ENCODE assay signal across 21 mouse cellular contexts in the genomic region with DNA sequence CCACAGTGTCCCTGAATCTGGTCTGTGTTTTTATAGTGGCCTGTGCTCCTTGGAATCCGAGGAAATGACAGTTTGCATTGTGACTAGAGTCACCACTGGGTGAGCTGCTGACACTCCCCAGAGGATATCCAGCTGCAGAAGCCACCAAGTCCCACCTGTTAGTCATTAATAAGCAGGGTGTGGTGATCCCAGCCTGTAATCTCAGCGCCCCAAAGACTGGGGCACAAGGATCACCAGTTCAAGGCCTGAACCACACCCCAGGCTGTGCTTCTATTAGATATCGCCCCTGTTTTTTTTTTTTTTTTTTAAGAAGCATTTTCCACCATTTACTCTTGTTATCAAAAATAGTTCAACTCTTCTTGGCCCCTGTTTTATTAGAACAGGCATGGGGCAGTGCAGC. TPM values are rescaled to one million over a fixed set of nuclear protein-coding genes. Genes with fewer than 3 reads are reported as not detected.
DNase-seq lines count a peak whose midpoint lies in the region; ATAC-seq and TF ChIP-seq lines count a peak whose summit lies in the region.
"Had no signal": no experiment of that assay in that cellular context is flagged by ENCODE, and none has a peak within 500 bp of the region (broad histone marks: within the 10 kb centered on the region; RNA-seq: fewer than 3 reads in every experiment).

No protein-coding gene starts in this region.

- no peaks in the 10 kb centered on the region for H3K9me3 ChIP-seq in E14TG2a.4 (ENCODE audit: low read length)
- H3K9me3 ChIP-seq in intestine, embryonic 16.5 days (ENCODE audit: control insufficient read depth, low read length): no peaks in the 10 kb centered on the region
- no peaks in the 10 kb centered on the region for H3K9me3 ChIP-seq in hindbrain, embryonic 10.5 days
- no peaks in the 10 kb centered on the region for H3K9me3 ChIP-seq in forebrain, embryonic 14.5 days (replicated peaks; ENCODE audit: control insufficient read depth, low read length)
- H3K9me3 ChIP-seq: embryonic facial prominence, embryonic 12.5 days; forebrain, embryonic 13.5 days; lung, embryonic 15.5 days; neural tube, embryonic 13.5 days had no signal

- H3K4me1 ChIP-seq in E14TG2a.4 (replicated peaks; ENCODE audit: low read depth, low read length): peaks cover 56% of the 10 kb centered on the region
- 0 out of 2 replicates have a peak, but pooled peaks cover 2% of the 10 kb centered on the region for H3K4me1 ChIP-seq in intestine, embryonic 16.5 days (ENCODE audit: control insufficient read depth, insufficient read depth, low read length)
- peaks cover 40% of the 10 kb centered on the region for H3K4me1 ChIP-seq in hindbrain, embryonic 10.5 days (replicated peaks)
- peaks cover 13% of the 10 kb centered on the region for H3K4me1 ChIP-seq in forebrain, embryonic 14.5 days (ENCODE audit: control insufficient read depth, insufficient read depth, low read length)

- no peak overlapping the region for H3K9ac ChIP-seq in intestine, embryonic 16.5 days (ENCODE audit: low read depth, low read length)
- H3K9ac ChIP-seq in forebrain, embryonic 14.5 days (ENCODE audit: low read length): no peak overlapping the region
- H3K9ac ChIP-seq: embryonic facial prominence, embryonic 12.5 days; forebrain, embryonic 13.5 days; lung, embryonic 15.5 days; neural tube, embryonic 13.5 days had no signal

- ATAC-seq in intestine, embryonic 16.5 days: peak; percentile 79
- peak; percentile 93 for ATAC-seq in megakaryocyte progenitor cell, adult 5-6 weeks (replicated peaks; ENCODE audit: poor library complexity)
- ATAC-seq in forebrain, embryonic 14.5 days: no peak
- ATAC-seq: forebrain, embryonic 13.5 days had no signal

- no peak for TF ChIP-seq CTCF in E14TG2a.4 (conservative IDR thresholded peaks at IDR 0.05; ENCODE audit: low read length)

- peak; percentile 54 for DNase-seq in MEL-GATA-1-ER (ENCODE audit: extremely low read depth, low read depth)
- no peak for DNase-seq in Muller cell, postnatal 12 days (ENCODE audit: inconsistent ontology term)
- no peak for DNase-seq in hindbrain, embryonic 10.5 days (ENCODE audit: low spot score)
- no peak for DNase-seq in forebrain, embryonic 14.5 days (ENCODE audit: low spot score)
- no peak for DNase-seq in right cerebral cortex, postnatal 10 days (ENCODE audit: low spot score in 2 of 2)
- DNase-seq: adrenal gland, postnatal 25 days; cerebellum, adult 18-20 months; gastrocnemius, postnatal 10 days; heart, postnatal 4 days; kidney, adult 11 months; kidney, postnatal 4 days; layer of hippocampus, postnatal 36 days; left cerebral cortex, postnatal 4 days had no signal

- H3K4me3 ChIP-seq in E14TG2a.4 (replicated peaks; ENCODE audit: low read length): peak overlapping the region; percentile 17; the same call in 1 of the 2 replicates
- H3K4me3 ChIP-seq in intestine, embryonic 16.5 days (ENCODE audit: low read length): no peak overlapping the region
- no peak overlapping the region for H3K4me3 ChIP-seq in hindbrain, embryonic 10.5 days
- no peak overlapping the region for H3K4me3 ChIP-seq in forebrain, embryonic 14.5 days (ENCODE audit: low read depth, low read length)
- H3K4me3 ChIP-seq: embryonic facial prominence, embryonic 12.5 days; forebrain, embryonic 13.5 days; lung, embryonic 15.5 days; megakaryocyte, embryonic 14.5 days; neural tube, embryonic 13.5 days had no signal

- WGBS in intestine, embryonic 16.5 days: 47% methylated on average over 3 of the region's 3 CpGs
- WGBS in hindbrain, embryonic 10.5 days: 68% methylated on average over 3 of the region's 3 CpGs
- 79% methylated on average over 3 of the region's 3 CpGs for WGBS in forebrain, embryonic 14.5 days

- H3K27ac ChIP-seq in intestine, embryonic 16.5 days (ENCODE audit: low read length): no peak overlapping the region
- no peak overlapping the region for H3K27ac ChIP-seq in hindbrain, embryonic 10.5 days
- no peak overlapping the region for H3K27ac ChIP-seq in forebrain, embryonic 14.5 days (ENCODE audit: low read depth, low read length)
- H3K27ac ChIP-seq: embryonic facial prominence, embryonic 12.5 days; forebrain, embryonic 13.5 days; lung, embryonic 15.5 days; neural tube, embryonic 13.5 days had no signal

- peaks cover 9% of the 10 kb centered on the region for H3K27me3 ChIP-seq in E14TG2a.4 (ENCODE audit: insufficient read depth, low read length)
- H3K27me3 ChIP-seq in intestine, embryonic 16.5 days (replicated peaks; ENCODE audit: control insufficient read depth, insufficient read depth, low read length): no peaks in the 10 kb centered on the region
- peaks cover 2% of the 10 kb centered on the region for H3K27me3 ChIP-seq in hindbrain, embryonic 10.5 days (ENCODE audit: insufficient read depth, poor library complexity, severe bottlenecking)
- H3K27me3 ChIP-seq in forebrain, embryonic 14.5 days (replicated peaks; ENCODE audit: control insufficient read depth, insufficient read depth, low read length): no peaks in the 10 kb centered on the region
- H3K27me3 ChIP-seq: embryonic facial prominence, embryonic 12.5 days; forebrain, embryonic 13.5 days; neural tube, embryonic 13.5 days had no signal

- no peak overlapping the region for H3K4me2 ChIP-seq in intestine, embryonic 16.5 days (ENCODE audit: low read depth, low read length)
- H3K4me2 ChIP-seq in forebrain, embryonic 14.5 days (ENCODE audit: low read length): no peak overlapping the region
- H3K4me2 ChIP-seq: embryonic facial prominence, embryonic 12.5 days; forebrain, embryonic 13.5 days; lung, embryonic 15.5 days had no signal

- no peaks in the 10 kb centered on the region for H3K36me3 ChIP-seq in E14TG2a.4 (ENCODE audit: insufficient read depth, low read length)
- no peaks in the 10 kb centered on the region for H3K36me3 ChIP-seq in intestine, embryonic 16.5 days (ENCODE audit: control insufficient read depth, insufficient read depth, low read length)
- H3K36me3 ChIP-seq in hindbrain, embryonic 10.5 days: no peaks in the 10 kb centered on the region
- H3K36me3 ChIP-seq in forebrain, embryonic 14.5 days (ENCODE audit: control insufficient read depth, insufficient read depth, low read length): no peaks in the 10 kb centered on the region
- H3K36me3 ChIP-seq: embryonic facial prominence, embryonic 12.5 days; lung, embryonic 15.5 days; neural tube, embryonic 13.5 days had no signal

RNA-seq across cellular contexts. Expression of a gene that starts 4.2 kb away (rescaled TPM):
- polyA plus RNA-seq in intestine, embryonic 16.5 days (2015; fragmentation: Nextera tagmentation; extraction: Ambion mirVana): 28.0 and 30.1 TPM in 2 replicates
- total RNA-seq in megakaryocyte progenitor cell, adult 5-6 weeks (2015): not detected in 2 replicates
- total RNA-seq in megakaryocyte progenitor cell, adult 5-6 weeks (2017): 0.10 TPM in 1 of 2 replicates, not detected in the other
- 24.8 and 28.0 TPM in 2 replicates for polyA plus RNA-seq in hindbrain, embryonic 10.5 days (2016; fragmentation: Nextera tagmentation; extraction: Ambion mirVana)
- 17.6 and 22.7 TPM in 2 replicates for polyA plus RNA-seq in forebrain, embryonic 14.5 days (2014; fragmentation: Nextera tagmentation; extraction: Ambion mirVana)

RNA-seq across cellular contexts. Expression of a gene that starts 36.4 kb away (rescaled TPM):
- 2.8 and 2.9 TPM in 2 replicates for polyA plus RNA-seq in intestine, embryonic 16.5 days (2015; fragmentation: Nextera tagmentation; extraction: Ambion mirVana)
- 0.59 and 0.76 TPM in 2 replicates for total RNA-seq in megakaryocyte progenitor cell, adult 5-6 weeks (2015)
- total RNA-seq in megakaryocyte progenitor cell, adult 5-6 weeks (2017): 0.92 and 0.95 TPM in 2 replicates
- polyA plus RNA-seq in hindbrain, embryonic 10.5 days (2016; fragmentation: Nextera tagmentation; extraction: Ambion mirVana): 24.0 and 27.1 TPM in 2 replicates
- polyA plus RNA-seq in forebrain, embryonic 14.5 days (2014; fragmentation: Nextera tagmentation; extraction: Ambion mirVana): 32.7 and 33.5 TPM in 2 replicates

RNA-seq across cellular contexts. Expression of a gene that starts 44.2 kb away (rescaled TPM):
- 43.0 and 44.9 TPM in 2 replicates for polyA plus RNA-seq in intestine, embryonic 16.5 days (2015; fragmentation: Nextera tagmentation; extraction: Ambion mirVana)
- 52.8 and 54.9 TPM in 2 replicates for total RNA-seq in megakaryocyte progenitor cell, adult 5-6 weeks (2015)
- 48.5 and 48.9 TPM in 2 replicates for total RNA-seq in megakaryocyte progenitor cell, adult 5-6 weeks (2017)
- polyA plus RNA-seq in hindbrain, embryonic 10.5 days (2016; fragmentation: Nextera tagmentation; extraction: Ambion mirVana): 47.4 and 49.0 TPM in 2 replicates
- 53.5 and 53.9 TPM in 2 replicates for polyA plus RNA-seq in forebrain, embryonic 14.5 days (2014; fragmentation: Nextera tagmentation; extraction: Ambion mirVana)
